Mouse (Mus musculus): Measurements from ENCODE around the gene Pde11a. TPM values are rescaled to one million over a fixed set of nuclear protein-coding genes. Genes with fewer than 3 reads are reported as not detected.

Gene Pde11a
- under 1 TPM; 0.14 to 0.25 TPM for total RNA-seq (2021)

GRCm38 (mm10) chr2:76338215-76339156 lies at the start of gene Pde11a:
TSS of gene Pde11a (minus strand) at chr2:76338774.
- intact Hi-C loops (cut with DNase I) = no loop called here
- DNase-seq = peak; percentile 9 to 31

- DNase-seq = no peak
- intact Hi-C loops (cut with DNase I) = no loop called here
These were observed 48.0 kb upstream of the Pde11a start for GRCm38 (mm10) chr2:76386531-76386930.

- intact Hi-C loops (cut with DNase I) = no loop called here
- no peak for DNase-seq
These were observed 40.1 kb upstream of the Pde11a start for GRCm38 (mm10) chr2:76378646-76379045.

GRCm38 (mm10) chr2:76374544-76375206 lies 36.1 kb upstream of the Pde11a start:
- no peak for DNase-seq
- intact Hi-C loops (cut with DNase I) = no loop called here

- intact Hi-C loops (cut with DNase I) = no loop called here
- DNase-seq = peak; percentile 33 to 58
These were observed 33.7 kb upstream of the Pde11a start for GRCm38 (mm10) chr2:76372244-76372643.

GRCm38 (mm10) chr2:76370656-76370922 lies 32.0 kb upstream of the Pde11a start:
- no peak for DNase-seq
- intact Hi-C loops (cut with DNase I) = no loop called here

GRCm38 (mm10) chr2:76369821-76370655 lies 31.5 kb upstream of the Pde11a start, which contains the start of gene Rbm45:
TSS of gene Rbm45 (plus strand) at chr2:76369984.
- peak; percentile 89 to 93 for DNase-seq
- intact Hi-C loops (cut with DNase I) = loop anchor here (10.0 kb wide), 1 partner anchor 245 kb away; no protein-coding TSS in a partner anchor

- no peak for DNase-seq
- intact Hi-C loops (cut with DNase I) = loop anchor here (10.0 kb wide), 1 partner anchor 244 kb away; no protein-coding TSS in a partner anchor
These were observed 30.5 kb upstream of the Pde11a start for GRCm38 (mm10) chr2:76368861-76369660.

GRCm38 (mm10) chr2:76367188-76367922 lies 28.8 kb upstream of the Pde11a start:
- DNase-seq = peak; percentile 78 to 90
- intact Hi-C loops (cut with DNase I) = loop anchor here (1.0 to 10.0 kb wide), 2 partner anchors 243 to 251 kb away; no protein-coding TSS in a partner anchor

- intact Hi-C loops (cut with DNase I) = loop anchor here (10.0 kb wide), 1 partner anchor 241 kb away; no protein-coding TSS in a partner anchor
- no peak for DNase-seq
These were observed 27.2 kb upstream of the Pde11a start for GRCm38 (mm10) chr2:76365811-76366210.

GRCm38 (mm10) chr2:76362111-76362510 lies 23.5 kb upstream of the Pde11a start:
- intact Hi-C loops (cut with DNase I) = loop anchor here (2.0 to 10.0 kb wide), 2 partner anchors 107 to 237 kb away; no protein-coding TSS in a partner anchor
- peak in 1 of 2 experiments; percentile 35 for DNase-seq

GRCm38 (mm10) chr2:76360226-76360625 lies 21.7 kb upstream of the Pde11a start, which contains the start of gene Cyct:
TSS of gene Cyct (minus strand) at chr2:76360450.
- no peak for DNase-seq
- intact Hi-C loops (cut with DNase I) = loop anchor here (10.0 kb wide), 1 partner anchor 235 kb away; no protein-coding TSS in a partner anchor

- no peak for DNase-seq
- intact Hi-C loops (cut with DNase I) = no loop called here
These were observed 9.3 kb upstream of the Pde11a start for GRCm38 (mm10) chr2:76347839-76348238.

GRCm38 (mm10) chr2:76342146-76342545 lies 3.6 kb upstream of the Pde11a start:
- no peak for DNase-seq
- intact Hi-C loops (cut with DNase I) = no loop called here

GRCm38 (mm10) chr2:76334596-76334995 lies 4.0 kb downstream of the Pde11a start:
- intact Hi-C loops (cut with DNase I) = no loop called here
- DNase-seq = no peak

- intact Hi-C loops (cut with DNase I) = no loop called here
- DNase-seq = no peak
These were observed 6.3 kb downstream of the Pde11a start for GRCm38 (mm10) chr2:76332161-76332805.

GRCm38 (mm10) chr2:76330081-76330480 lies 8.5 kb downstream of the Pde11a start:
- intact Hi-C loops (cut with DNase I) = no loop called here
- DNase-seq = no peak

- DNase-seq = no peak
- intact Hi-C loops (cut with DNase I) = no loop called here
These were observed 12.4 kb downstream of the Pde11a start for GRCm38 (mm10) chr2:76326161-76326560.

Data from heart, postnatal 10 days (tissue).